Mouse (Mus musculus) forelimb bud, embryonic 11.5 days (tissue): ENCODE results near the gene Prdm16.

Experiments used
- DNase-seq: peaks from one replicate; pipeline ENCODE4 v3.0.0-alpha.2; 2012; ENCODE audit warnings: low read depth, low spot score

Prdm16 gene

GRCm38 (mm10) chr4:154517991-154518390 is 118.7 kb downstream of the Prdm16 start:
- no peak for DNase-seq

DNA sequence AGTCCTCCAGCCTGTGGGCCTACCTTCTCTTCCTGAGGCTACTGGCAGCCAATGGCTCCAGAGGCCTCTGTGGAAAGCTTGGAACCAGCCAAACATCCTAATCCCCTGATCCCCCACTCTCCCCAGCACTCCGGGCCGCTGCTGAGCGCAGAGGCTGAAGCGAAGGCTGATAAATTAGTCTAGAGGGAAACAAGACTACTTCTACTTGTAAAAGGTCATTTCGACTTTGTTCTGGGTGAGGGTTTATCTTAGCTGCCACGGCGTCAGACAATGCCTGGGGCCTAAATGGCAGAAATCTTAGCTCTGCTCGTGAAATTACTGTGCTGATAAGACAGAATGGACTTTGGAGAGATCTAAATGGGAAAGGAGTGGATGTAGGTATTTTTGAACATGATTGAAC is 120.2 kb downstream of the Prdm16 start:
- DNase-seq, result no peak

GRCm38 (mm10) chr4:154513664-154514063 is 123.0 kb downstream of the Prdm16 start:
- DNase-seq, result no peak

DNA sequence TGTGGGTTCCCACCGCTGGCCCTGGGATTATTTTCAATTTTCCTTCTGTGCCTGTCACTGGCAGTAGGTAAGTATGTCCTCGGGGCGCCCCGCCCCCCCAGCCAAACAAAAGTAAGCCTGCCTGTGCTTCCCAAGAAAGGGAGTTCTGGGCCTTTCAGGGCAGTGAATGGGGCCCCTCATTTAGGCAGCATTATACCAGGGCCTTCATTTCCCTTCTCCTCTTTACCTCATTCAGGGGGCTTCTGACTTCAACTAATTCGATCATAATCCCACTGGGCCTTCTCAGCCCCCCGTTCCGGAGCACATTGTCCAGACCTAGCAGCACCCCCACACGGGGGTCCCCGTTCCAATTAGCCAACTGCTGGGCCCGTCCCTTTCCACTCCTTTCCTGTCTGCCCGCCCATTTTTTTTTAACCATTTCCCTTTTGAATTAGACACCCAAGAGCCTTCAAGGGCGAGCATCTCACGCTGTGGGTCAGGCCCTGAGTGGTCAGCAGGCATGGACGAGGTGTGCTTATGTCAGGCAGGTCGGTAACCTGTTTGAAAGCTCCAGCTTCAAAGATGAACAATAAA is 124.1 kb downstream of the Prdm16 start:
- no peak for DNase-seq

DNA sequence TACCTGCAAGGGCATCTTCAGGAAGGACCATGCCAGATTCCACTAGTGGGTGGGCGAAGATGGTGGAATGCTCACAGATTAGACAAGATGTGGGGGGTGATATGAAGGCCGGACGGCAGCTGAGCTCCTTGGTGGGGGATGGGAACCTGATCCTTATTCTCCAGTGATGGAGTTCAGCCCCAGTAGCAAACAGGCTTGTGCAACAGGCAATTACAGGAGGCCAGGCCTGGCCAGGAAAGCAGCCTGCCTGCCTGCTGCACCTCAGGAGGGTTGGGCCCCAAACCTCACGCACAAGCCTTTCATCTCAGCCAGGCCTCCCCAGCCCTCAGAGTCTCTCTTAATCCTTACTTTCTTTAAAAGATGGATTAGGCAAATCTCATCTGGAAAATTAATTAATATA is 124.9 kb downstream of the Prdm16 start:
- DNase-seq, result no peak

GRCm38 (mm10) chr4:154506774-154507435 is 129.8 kb downstream of the Prdm16 start:
- DNase-seq, result no peak

- no peak for DNase-seq
These were observed 131.4 kb downstream of the Prdm16 start for GRCm38 (mm10) chr4:154505313-154505712.

- no peak for DNase-seq
These were observed 133.3 kb downstream of the Prdm16 start for GRCm38 (mm10) chr4:154503260-154503829.

DNA sequence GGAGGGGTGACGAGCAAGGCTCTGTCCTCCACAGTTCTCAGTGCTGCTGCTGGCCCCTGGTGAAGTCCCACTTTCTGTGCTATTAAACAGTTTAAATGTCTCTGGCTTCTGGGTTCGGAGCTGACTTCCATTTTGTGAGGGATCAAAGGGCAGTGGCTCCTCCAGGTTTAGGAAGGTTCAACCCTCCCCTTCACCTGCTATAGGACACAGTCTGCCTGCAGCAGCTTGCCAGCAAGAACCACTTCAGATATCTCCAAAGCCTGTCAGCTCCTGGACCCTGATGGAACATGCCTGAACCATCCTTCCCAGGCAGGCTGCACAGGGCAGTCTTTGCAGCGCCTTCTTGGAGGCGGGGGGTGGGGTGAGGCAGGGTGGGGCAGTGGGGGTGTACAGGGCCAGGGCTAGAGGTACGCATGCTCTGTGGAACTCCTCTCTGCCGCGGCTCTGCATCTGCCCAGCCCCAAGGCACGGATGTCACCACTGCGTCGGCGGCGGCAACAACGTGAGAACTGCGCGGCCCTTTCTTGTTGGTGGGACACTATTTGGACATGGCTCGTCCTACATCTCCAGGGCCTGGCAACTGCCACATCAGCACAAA is 134.2 kb downstream of the Prdm16 start:
- no peak for DNase-seq

- no peak for DNase-seq
These were observed 136.0 kb downstream of the Prdm16 start for GRCm38 (mm10) chr4:154500695-154501094.

GRCm38 (mm10) chr4:154499701-154500523 is 136.8 kb downstream of the Prdm16 start:
- no peak for DNase-seq

DNA sequence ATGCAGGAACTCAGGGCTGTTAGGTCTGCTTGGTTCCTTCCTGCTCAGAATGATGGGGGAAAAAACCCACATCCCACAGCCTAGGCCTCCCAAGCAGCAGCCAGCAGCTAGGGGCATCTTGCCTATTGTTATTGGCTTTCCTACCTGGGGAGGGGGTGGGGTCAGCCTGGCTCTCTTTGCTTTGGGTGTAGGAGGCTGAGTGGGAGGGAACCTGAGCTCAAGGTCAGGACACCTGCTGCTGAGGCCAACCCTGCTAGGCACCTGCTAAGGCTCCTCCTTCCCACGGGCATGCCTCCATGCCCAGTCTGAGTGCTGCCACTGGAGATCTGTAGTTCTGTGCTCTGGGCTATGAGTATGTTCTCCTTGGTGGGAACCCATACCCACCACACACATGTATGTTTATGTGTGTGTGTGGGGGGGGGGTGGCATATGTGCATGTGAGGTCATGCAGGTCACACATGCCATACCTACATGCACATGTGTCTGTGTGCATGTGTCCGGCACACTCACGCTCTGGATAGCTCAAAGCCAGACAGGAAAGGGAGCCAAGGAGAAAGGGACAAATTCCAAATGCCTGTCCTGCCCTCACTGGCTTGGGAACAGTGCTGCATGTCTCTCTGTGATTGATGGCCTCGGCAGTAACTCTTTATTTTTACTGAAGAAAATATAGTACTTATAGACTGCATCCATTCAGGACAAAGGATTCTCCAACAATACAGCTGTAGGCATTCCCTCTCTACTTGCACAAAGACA is 139.1 kb downstream of the Prdm16 start:
- no peak for DNase-seq

DNA sequence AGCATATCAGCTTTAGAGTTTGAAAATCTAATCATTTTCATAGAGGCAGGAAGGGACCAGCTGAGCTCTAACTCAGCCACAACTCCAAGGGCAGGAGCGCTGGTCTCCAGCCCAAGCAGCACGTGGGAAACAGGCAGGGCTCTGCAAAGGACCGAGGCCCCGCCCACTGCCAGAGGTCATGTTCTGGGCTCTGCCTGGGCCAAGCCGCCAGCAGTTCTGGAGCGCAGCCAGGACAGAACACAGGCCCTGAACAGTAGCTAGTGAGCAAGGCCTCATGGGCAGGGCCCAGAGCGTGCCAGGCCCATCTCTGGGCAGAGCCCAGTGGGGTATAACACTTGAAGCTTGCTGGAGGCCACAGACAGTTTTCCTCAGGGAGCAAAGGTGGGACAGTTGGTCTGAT is 139.7 kb downstream of the Prdm16 start:
- DNase-seq, result no peak

DNA sequence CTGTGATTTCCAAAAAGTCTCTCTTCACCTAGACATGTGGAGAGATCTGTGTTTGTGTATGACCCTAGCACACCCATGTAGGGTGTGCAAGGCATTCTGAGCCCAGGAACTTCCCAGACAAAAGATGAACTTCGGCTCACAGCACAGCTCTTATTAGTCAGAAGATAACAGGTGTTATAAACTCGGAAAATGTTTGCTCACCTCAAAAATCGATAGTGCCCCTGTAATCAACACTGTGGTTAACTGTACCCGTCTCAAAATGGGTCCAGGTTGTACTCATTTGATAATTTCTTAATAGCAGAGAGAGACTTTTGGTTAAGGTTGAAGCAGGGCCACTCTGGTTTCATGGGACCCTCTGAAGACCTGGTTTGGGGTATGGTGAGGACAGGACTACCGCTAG is 140.2 kb downstream of the Prdm16 start:
- DNase-seq, result no peak

DNA sequence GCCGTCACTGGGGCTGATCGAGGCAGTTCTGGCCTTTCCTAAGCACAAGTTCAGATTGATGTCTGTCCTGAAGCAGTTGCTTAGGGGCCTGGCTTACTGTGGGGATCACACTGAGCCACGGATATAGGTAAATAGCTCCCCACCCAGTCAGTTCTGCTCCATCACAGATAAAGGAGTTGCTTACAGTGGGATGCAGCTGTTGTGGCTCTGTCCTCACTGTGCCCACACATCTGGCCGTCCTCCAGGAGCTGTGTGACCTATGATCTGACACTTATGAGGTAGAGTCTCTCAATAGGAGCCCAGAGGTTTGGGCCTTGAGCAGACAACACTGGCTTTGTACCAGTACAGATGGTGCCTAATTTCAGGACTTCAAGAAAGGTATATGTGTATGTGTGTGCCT is 142.7 kb downstream of the Prdm16 start:
- no peak for DNase-seq

- peak; percentile 53 for DNase-seq
These were observed 144.0 kb downstream of the Prdm16 start for GRCm38 (mm10) chr4:154492714-154493121.

DNA sequence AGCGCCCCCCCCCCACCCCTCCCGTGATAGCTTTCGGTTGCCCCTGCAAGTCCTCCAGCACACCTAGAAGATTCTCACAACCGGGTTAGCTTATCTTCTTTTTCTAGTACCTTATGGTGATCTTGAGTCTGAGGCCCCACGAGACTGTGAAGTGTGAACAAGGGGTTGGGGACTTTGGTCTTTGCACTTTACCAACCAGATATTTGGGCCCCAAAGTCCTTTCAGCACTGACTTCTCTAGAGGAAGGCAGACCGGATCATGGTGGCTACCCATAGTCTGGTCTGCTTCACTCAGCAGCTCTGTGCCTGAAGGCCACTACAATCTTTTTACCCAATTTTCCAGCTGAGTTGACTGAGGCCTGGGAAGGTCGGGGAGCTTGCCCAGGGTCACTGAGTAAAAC is 144.4 kb downstream of the Prdm16 start:
- DNase-seq, result no peak

DNA sequence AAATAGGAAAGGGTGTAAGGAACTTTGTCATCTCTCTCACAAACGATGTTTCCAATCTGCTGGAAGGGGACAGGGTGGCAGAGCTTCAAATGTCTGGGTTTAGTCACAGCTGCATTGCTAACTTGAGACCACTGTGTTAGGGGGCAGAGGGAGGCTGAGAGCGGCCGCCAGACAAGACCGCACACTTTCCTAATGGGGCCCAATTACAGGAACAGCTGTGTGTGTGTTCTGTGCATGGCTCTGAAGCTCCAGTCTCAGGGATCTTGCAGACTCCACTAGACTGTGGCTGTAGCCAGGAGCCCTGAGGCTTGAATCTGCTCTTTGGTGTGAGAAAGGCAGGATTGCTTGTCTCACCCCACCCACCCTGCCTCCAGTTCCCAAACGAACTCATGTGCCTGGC is 148.6 kb downstream of the Prdm16 start:
- peak; percentile 62 for DNase-seq

GRCm38 (mm10) chr4:154482695-154483094 is 154.0 kb downstream of the Prdm16 start:
- no peak for DNase-seq

GRCm38 (mm10) chr4:154481771-154482637 is 154.7 kb downstream of the Prdm16 start:
- no peak for DNase-seq
